Mouse (Mus musculus): ENCODE measurements at regions not wholly inside any gene's neighbourhood (a gene's known extent, or its start where the extent isn't known, plus 50 kb on each side); places are given as distances from the start of the nearest gene placed in this dataset.

GRCm38 (mm10) chr2:28287210-28287860 lies 94.5 kb downstream of the Olfm1 start:
- DNase-seq (ENCODE audit: low spot score in 2 of 2) = no peak

GRCm38 (mm10) chr2:28289339-28289738 lies 96.5 kb downstream of the Olfm1 start:
- no peak for DNase-seq (ENCODE audit: low spot score in 2 of 2)

GRCm38 (mm10) chr2:28289860-28290471 lies 97.2 kb downstream of the Olfm1 start:
- DNase-seq (ENCODE audit: low spot score in 2 of 2) = no peak

GRCm38 (mm10) chr2:28294509-28294908 lies 101.7 kb downstream of the Olfm1 start:
- no peak for DNase-seq (ENCODE audit: low spot score in 2 of 2)

- DNase-seq (ENCODE audit: low spot score in 2 of 2) = no peak
Observed at GRCm38 (mm10) chr2:28296183-28296582, 103.4 kb downstream of the Olfm1 start.

GRCm38 (mm10) chr2:28298738-28299137 lies 105.9 kb downstream of the Olfm1 start:
- DNase-seq (ENCODE audit: low spot score in 2 of 2) = no peak

- DNase-seq (ENCODE audit: low spot score in 2 of 2) = no peak
Observed at GRCm38 (mm10) chr2:28299346-28299745, 106.6 kb downstream of the Olfm1 start.

- DNase-seq (ENCODE audit: low spot score in 2 of 2) = no peak
Observed at GRCm38 (mm10) chr2:28301313-28301712, 108.5 kb downstream of the Olfm1 start.

- no peak for DNase-seq (ENCODE audit: low spot score in 2 of 2)
Observed at GRCm38 (mm10) chr2:28303936-28304335, 111.1 kb downstream of the Olfm1 start.

GRCm38 (mm10) chr2:28304712-28305111 lies 111.9 kb downstream of the Olfm1 start:
- no peak for DNase-seq (ENCODE audit: low spot score in 2 of 2)

GRCm38 (mm10) chr2:28309122-28309521 lies 116.3 kb downstream of the Olfm1 start:
- DNase-seq (ENCODE audit: low spot score in 2 of 2) = no peak

GRCm38 (mm10) chr2:28312212-28312611 lies 119.4 kb downstream of the Olfm1 start:
- no peak for DNase-seq (ENCODE audit: low spot score in 2 of 2)

GRCm38 (mm10) chr2:28325502-28325901 lies 121.1 kb upstream of the Ppp1r26 start:
- DNase-seq (ENCODE audit: low spot score in 2 of 2) = no peak

- peak in 1 of 2 experiments; percentile 44 for DNase-seq (ENCODE audit: low spot score in 2 of 2)
Observed at GRCm38 (mm10) chr2:28326056-28326455, 120.5 kb upstream of the Ppp1r26 start.

GRCm38 (mm10) chr2:28326682-28327081 lies 119.9 kb upstream of the Ppp1r26 start:
- no peak for DNase-seq (ENCODE audit: low spot score in 2 of 2)

- no peak for DNase-seq (ENCODE audit: low spot score in 2 of 2)
Observed at GRCm38 (mm10) chr2:28329130-28329529, 117.5 kb upstream of the Ppp1r26 start.

- DNase-seq (ENCODE audit: low spot score in 2 of 2) = no peak
Observed at GRCm38 (mm10) chr2:28335141-28335789, 111.3 kb upstream of the Ppp1r26 start.

- no peak for DNase-seq (ENCODE audit: low spot score in 2 of 2)
Observed at GRCm38 (mm10) chr2:28335810-28336209, 110.8 kb upstream of the Ppp1r26 start.

GRCm38 (mm10) chr2:28336349-28337309 lies 110.0 kb upstream of the Ppp1r26 start:
- no peak for DNase-seq (ENCODE audit: low spot score in 2 of 2)

GRCm38 (mm10) chr2:28337561-28337960 lies 109.0 kb upstream of the Ppp1r26 start:
- no peak for DNase-seq (ENCODE audit: low spot score in 2 of 2)

- DNase-seq (ENCODE audit: low spot score in 2 of 2) = no peak
Observed at GRCm38 (mm10) chr2:28341304-28341703, 105.3 kb upstream of the Ppp1r26 start.

GRCm38 (mm10) chr2:28348453-28348852 lies 98.1 kb upstream of the Ppp1r26 start:
- no peak for DNase-seq (ENCODE audit: low spot score in 2 of 2)
